Mouse (Mus musculus): Measurements from ENCODE around the gene Glud1.

GRCm38 (mm10) chr14:34280798-34281197 lies 29.7 kb upstream of the Glud1 start:
- no peak for TF ChIP-seq CTCF (IDR thresholded peaks at IDR 0.05; ENCODE audit: low read depth, low read length)
- no peak for TF ChIP-seq GATA1 (IDR thresholded peaks at IDR 0.05; ENCODE audit: borderline replicate concordance, low read length)

Measured in G1E (cell line).